Mouse (Mus musculus): Measurements from ENCODE around the gene Trex1. TPM values are rescaled to one million over a fixed set of nuclear protein-coding genes. Genes with fewer than 3 reads are reported as not detected.

Trex1 gene
- total and polyA plus RNA-seq, 3 experiments = 12.6 to 55.2 (median 13.3) TPM

- TF ChIP-seq CTCF (IDR thresholded peaks at IDR 0.05) (no peak), POLR2A (IDR thresholded peaks at IDR 0.05; ENCODE audit: insufficient read depth, low read depth, low read length) (no peak), EP300 (IDR thresholded peaks at IDR 0.05; ENCODE audit: insufficient read depth, low read depth, low read length) (no peak)
- Histone ChIP-seq H3K4me3 (no peak overlapping the region), H3K4me1 (ENCODE audit: control insufficient read depth, insufficient read depth, low read length) (no peaks in the 10 kb centered on the region), H3K79me2 (replicated peaks; ENCODE audit: control insufficient read depth, insufficient read depth, low read length) (no peaks in the 10 kb centered on the region), H3K9ac (ENCODE audit: low read depth, low read length) (no peak overlapping the region), H3K27me3 (ENCODE audit: control insufficient read depth, insufficient read depth, low read length) (no peaks in the 10 kb centered on the region), H3K36me3 (ENCODE audit: control insufficient read depth, insufficient read depth, low read length) (no peaks in the 10 kb centered on the region), H3K27ac (no peak overlapping the region)
- WGBS = 58% methylated on average over 8 of the region's 8 CpGs
- intact Hi-C loops (cut with DNase I) = no loop called here
- DNase-seq = no peak
Measured at GRCm38 (mm10) chr9:109015397-109015796, 44.1 kb downstream of the Trex1 start.

- TF ChIP-seq CTCF (IDR thresholded peaks at IDR 0.05) (no peak), EP300 (IDR thresholded peaks at IDR 0.05; ENCODE audit: insufficient read depth, low read depth, low read length) (no peak), POLR2A (IDR thresholded peaks at IDR 0.05; ENCODE audit: insufficient read depth, low read depth, low read length) (no peak)
- no peaks in the 10 kb centered on the region for H3K36me3 ChIP-seq (ENCODE audit: control insufficient read depth, insufficient read depth, low read length)
- H3K9ac ChIP-seq (ENCODE audit: low read depth, low read length) = no peak overlapping the region
- no peak for DNase-seq
- no peaks in the 10 kb centered on the region for H3K79me2 ChIP-seq (replicated peaks; ENCODE audit: control insufficient read depth, insufficient read depth, low read length)
- 74% methylated on average over 14 of the region's 14 CpGs for WGBS
- intact Hi-C loops (cut with DNase I) = no loop called here
- H3K4me3 ChIP-seq = no peak overlapping the region
- no peaks in the 10 kb centered on the region for H3K27me3 ChIP-seq (ENCODE audit: control insufficient read depth, insufficient read depth, low read length)
- H3K27ac ChIP-seq = no peak overlapping the region
- H3K4me1 ChIP-seq (ENCODE audit: control insufficient read depth, insufficient read depth, low read length) = peaks cover 4% of the 10 kb centered on the region
Measured at GRCm38 (mm10) chr9:109010316-109010690, 49.2 kb downstream of the Trex1 start.

- DNase-seq = peak; percentile 46 to 58
- no peak for TF ChIP-seq CTCF (IDR thresholded peaks at IDR 0.05)
- TF ChIP-seq EP300 (IDR thresholded peaks at IDR 0.05; ENCODE audit: insufficient read depth, low read depth, low read length) = peak; percentile 55; the same call in 1 of the 2 replicates
- H3K36me3 ChIP-seq (ENCODE audit: control insufficient read depth, insufficient read depth, low read length) = no peaks in the 10 kb centered on the region
- peaks cover 4% of the 10 kb centered on the region for H3K4me1 ChIP-seq (ENCODE audit: control insufficient read depth, insufficient read depth, low read length)
- intact Hi-C loops (cut with DNase I) = no loop called here
- no peak overlapping the region for H3K4me3 ChIP-seq
- peak overlapping the region; percentile 9; the same call in 1 of the 2 replicates for H3K27ac ChIP-seq
- 22% methylated on average over 17 of the region's 17 CpGs for WGBS
- H3K79me2 ChIP-seq (replicated peaks; ENCODE audit: control insufficient read depth, insufficient read depth, low read length) = no peaks in the 10 kb centered on the region
- no peaks in the 10 kb centered on the region for H3K27me3 ChIP-seq (ENCODE audit: control insufficient read depth, insufficient read depth, low read length)
- peak overlapping the region; percentile 9 for H3K9ac ChIP-seq (ENCODE audit: low read depth, low read length)
Measured at GRCm38 (mm10) chr9:109009636-109010315, 49.8 kb downstream of the Trex1 start.

- no peak overlapping the region for H3K27ac ChIP-seq
- H3K4me3 ChIP-seq = no peak overlapping the region
- 57% methylated on average over 10 of the region's 10 CpGs for WGBS
- TF ChIP-seq EP300 (IDR thresholded peaks at IDR 0.05; ENCODE audit: insufficient read depth, low read depth, low read length) = no peak
- no peak for TF ChIP-seq CTCF (IDR thresholded peaks at IDR 0.05)
- TF ChIP-seq POLR2A (IDR thresholded peaks at IDR 0.05; ENCODE audit: insufficient read depth, low read depth, low read length) = no peak
- H3K27me3 ChIP-seq (ENCODE audit: control insufficient read depth, insufficient read depth, low read length) = no peaks in the 10 kb centered on the region
- peaks cover 4% of the 10 kb centered on the region for H3K4me1 ChIP-seq (ENCODE audit: control insufficient read depth, insufficient read depth, low read length)
- H3K79me2 ChIP-seq (replicated peaks; ENCODE audit: control insufficient read depth, insufficient read depth, low read length) = no peaks in the 10 kb centered on the region
- no peak for DNase-seq
- H3K9ac ChIP-seq (ENCODE audit: low read depth, low read length) = peak overlapping the region; percentile 9
- no peaks in the 10 kb centered on the region for H3K36me3 ChIP-seq (ENCODE audit: control insufficient read depth, insufficient read depth, low read length)
- intact Hi-C loops (cut with DNase I) = no loop called here
Measured at GRCm38 (mm10) chr9:109008994-109009635, 50.4 kb downstream of the Trex1 start.

- Histone ChIP-seq H3K27me3 (ENCODE audit: control insufficient read depth, insufficient read depth, low read length) (no peaks in the 10 kb centered on the region), H3K4me3 (no peak overlapping the region), H3K79me2 (replicated peaks; ENCODE audit: control insufficient read depth, insufficient read depth, low read length) (no peaks in the 10 kb centered on the region), H3K4me1 (ENCODE audit: control insufficient read depth, insufficient read depth, low read length) (peaks cover 4% of the 10 kb centered on the region), H3K36me3 (ENCODE audit: control insufficient read depth, insufficient read depth, low read length) (no peaks in the 10 kb centered on the region), H3K9ac (ENCODE audit: low read depth, low read length) (no peak overlapping the region), H3K27ac (no peak overlapping the region)
- no peak for DNase-seq
- no peak for TF ChIP-seq POLR2A (IDR thresholded peaks at IDR 0.05; ENCODE audit: insufficient read depth, low read depth, low read length)
- TF ChIP-seq EP300 (IDR thresholded peaks at IDR 0.05; ENCODE audit: insufficient read depth, low read depth, low read length) = no peak
- no peak for TF ChIP-seq CTCF (IDR thresholded peaks at IDR 0.05)
- intact Hi-C loops (cut with DNase I) = no loop called here
- WGBS = 87% methylated on average over 9 of the region's 9 CpGs
Measured at GRCm38 (mm10) chr9:109008081-109008480, 51.5 kb downstream of the Trex1 start.

Other genes with a start within 250 kb of the Trex1 start
- gene Celsr3, start 233.4 kb downstream of the Trex1 start, total RNA-seq (2021) = under 1 TPM; 0.02 to 0.03 TPM
- 0.06 and 0.41 TPM in 2 replicates for gene Celsr3, start 233.4 kb downstream of the Trex1 start, polyA plus RNA-seq (2012; rRNA removed)
- gene Slc26a6, start 206.5 kb downstream of the Trex1 start, total RNA-seq (2021) = 10 to 100 TPM; 20.8 to 24.3 TPM
- 34.5 and 47.8 TPM in 2 replicates for gene Slc26a6, start 206.5 kb downstream of the Trex1 start, polyA plus RNA-seq (2012; rRNA removed)
- gene Tmem89, start 145.1 kb downstream of the Trex1 start, total RNA-seq (2021) = not detected
- 0.35 and 0.47 TPM in 2 replicates for gene Tmem89, start 145.1 kb downstream of the Trex1 start, polyA plus RNA-seq (2012; rRNA removed)
- gene Uqcrc1, start 123.1 kb downstream of the Trex1 start, total RNA-seq (2021) = 1,000 to 10,000 TPM; 2,061 to 2,422 TPM
- gene Uqcrc1, start 123.1 kb downstream of the Trex1 start, polyA plus RNA-seq (2012; rRNA removed) = 2,481 and 2,989 TPM in 2 replicates
- under 1 TPM; 0.30 to 0.47 TPM for gene Col7a1, start 106.1 kb downstream of the Trex1 start, total RNA-seq (2021)
- 0.57 and 1.1 TPM in 2 replicates for gene Col7a1, start 106.1 kb downstream of the Trex1 start, polyA plus RNA-seq (2012; rRNA removed)
- not detected for gene Ucn2, start 73.7 kb downstream of the Trex1 start, total RNA-seq (2021)
- 0.20 TPM in 1 of 2 replicates, not detected in the other for gene Ucn2, start 73.7 kb downstream of the Trex1 start, polyA plus RNA-seq (2012; rRNA removed)
- gene Pfkfb4, start 68.0 kb downstream of the Trex1 start, total RNA-seq (2021) = 1 to 10 TPM; 1.3 to 1.9 TPM
- 7.3 and 7.4 TPM in 2 replicates for gene Pfkfb4, start 68.0 kb downstream of the Trex1 start, polyA plus RNA-seq (2012; rRNA removed)
- gene Shisa5, start 21.2 kb downstream of the Trex1 start, total RNA-seq (2021) = 10 to 100 TPM; 40.3 to 43.2 TPM
- 170 and 218 TPM in 2 replicates for gene Shisa5, start 21.2 kb downstream of the Trex1 start, polyA plus RNA-seq (2012; rRNA removed)
- gene Atrip, start 14.4 kb upstream of the Trex1 start, total RNA-seq (2021) = 1 to 10 TPM; 8.0 to 9.0 TPM
- 10.0 and 13.9 TPM in 2 replicates for gene Atrip, start 14.4 kb upstream of the Trex1 start, polyA plus RNA-seq (2012; rRNA removed)
- gene Ccdc51, start 22.8 kb upstream of the Trex1 start, total RNA-seq (2021) = 10 to 100 TPM; 11.1 to 11.8 TPM
- 7.0 and 9.2 TPM in 2 replicates for gene Ccdc51, start 22.8 kb upstream of the Trex1 start, polyA plus RNA-seq (2012; rRNA removed)
- gene Tma7, start 22.9 kb upstream of the Trex1 start, total RNA-seq (2021) = 100 to 1,000 TPM; 218 to 235 TPM
- 41.4 and 59.3 TPM in 2 replicates for gene Tma7, start 22.9 kb upstream of the Trex1 start, polyA plus RNA-seq (2012; rRNA removed)
- 10 to 100 TPM; 15.7 to 21.1 TPM for gene Plxnb1, start 35.7 kb upstream of the Trex1 start, total RNA-seq (2021)
- 25.0 and 31.9 TPM in 2 replicates for gene Plxnb1, start 35.7 kb upstream of the Trex1 start, polyA plus RNA-seq (2012; rRNA removed)
- gene Fbxw21, start 102.3 kb upstream of the Trex1 start, total RNA-seq (2021) = not detected
- not detected in 2 replicates for gene Fbxw21, start 102.3 kb upstream of the Trex1 start, polyA plus RNA-seq (2012; rRNA removed)
- gene Fbxw13, start 136.2 kb upstream of the Trex1 start, total RNA-seq (2021) = not detected
- not detected in 2 replicates for gene Fbxw13, start 136.2 kb upstream of the Trex1 start, polyA plus RNA-seq (2012; rRNA removed)
- gene Fbxw20, start 175.0 kb upstream of the Trex1 start, total RNA-seq (2021) = not detected
- not detected in 2 replicates for gene Fbxw20, start 175.0 kb upstream of the Trex1 start, polyA plus RNA-seq (2012; rRNA removed)
- not detected for gene Fbxw14, start 227.9 kb upstream of the Trex1 start, total RNA-seq (2021)
- not detected in 2 replicates for gene Fbxw14, start 227.9 kb upstream of the Trex1 start, polyA plus RNA-seq (2012; rRNA removed)

Data from heart, adult 2 months (tissue).